Mouse (Mus musculus) hindbrain, embryonic 10.5 days (tissue): Measurements from ENCODE around the gene Mcam. TPM values are rescaled to one million over a fixed set of nuclear protein-coding genes. Genes with fewer than 3 reads are reported as not detected.

Experiments used
- DNase-seq: peaks from one replicate; pipeline ENCODE4 v3.0.0-alpha.2; 2017; ENCODE audit warnings: low spot score
- H3K27ac ChIP-seq: fragments of 300-500 bp; sonication (generic); 2 replicates; pipeline ENCODE4 v1.5.1; 2016; ENCODE audit warnings: mild to moderate bottlenecking, moderate library complexity
- H3K27me3 ChIP-seq: fragments of 300-500 bp; sonication (generic); 2 replicates; pipeline ENCODE4 v1.6.1; 2016; ENCODE audit warnings: mild to moderate bottlenecking; ENCODE audit not compliant: poor library complexity, insufficient read depth, severe bottlenecking
- H3K36me3 ChIP-seq: fragments of 300-500 bp; sonication (generic); 2 replicates; pipeline ENCODE4 v1.6.1; 2016; ENCODE audit warnings: mild to moderate bottlenecking, moderate library complexity
- H3K4me1 ChIP-seq: fragments of 300-500 bp; sonication (generic); replicated peaks from 2 replicates; pipeline ENCODE4 v1.6.1; 2016; ENCODE audit warnings: mild to moderate bottlenecking
- H3K4me3 ChIP-seq: fragments of 300-500 bp; sonication (generic); 2 replicates; pipeline ENCODE4 v1.5.1; 2016; ENCODE audit warnings: mild to moderate bottlenecking, moderate library complexity
- H3K9me3 ChIP-seq: fragments of 300-500 bp; sonication (generic); 2 replicates; pipeline ENCODE4 v1.6.1; 2016; ENCODE audit warnings: mild to moderate bottlenecking, moderate library complexity
- WGBS: fragments of 180-500 bp; shearing (Covaris S2); methylation state at CpG from one replicate; pipeline ENCODE4 v1.1.7; 2016; 5-methylcytosine and 5-hydroxymethylcytosine counted together
- polyA plus RNA-seq: library from polyadenylated mRNA; unstranded; fragments of >200 nt; fragmentation: Nextera tagmentation; extraction: Ambion mirVana; gene quantifications from 2 replicates; pipeline ENCODE4 v1.2.1, GENCODE M21; 2016

Gene Mcam
- 10.8 and 11.2 TPM in 2 replicates for polyA plus RNA-seq

GRCm38 (mm10) chr9:44134101-44134850 lies at the start of gene Mcam:
Gene Mcam (plus strand): TSS chr9:44134469.
- peaks cover 71% of the 10 kb centered on the region for H3K27me3 ChIP-seq
- peaks cover 70% of the 10 kb centered on the region for H3K4me1 ChIP-seq
- peak within 1 kb of the TSS; percentile 61 for H3K4me3 ChIP-seq
- peak within 1 kb of the TSS; percentile 79 for H3K27ac ChIP-seq
- WGBS, result 1% methylated on average over 55 of the region's 55 CpGs
- 0 out of 2 replicates have a peak, but pooled peaks cover 3% of the 10 kb centered on the region for H3K36me3 ChIP-seq
- peak; percentile 63 for DNase-seq
- H3K9me3 ChIP-seq, result no peaks in the 10 kb centered on the region

- under 1% methylated on average over 62 of the region's 62 CpGs for WGBS
- H3K4me1 ChIP-seq, result peaks cover 60% of the 10 kb centered on the region
- 0 out of 2 replicates have a peak, but pooled peaks cover 6% of the 10 kb centered on the region for H3K36me3 ChIP-seq
- peak overlapping the region; percentile 86 for H3K27ac ChIP-seq
- peak; percentile 92 for DNase-seq
- no peaks in the 10 kb centered on the region for H3K9me3 ChIP-seq
- peaks cover 97% of the 10 kb centered on the region for H3K27me3 ChIP-seq
- H3K4me3 ChIP-seq, result peak overlapping the region; percentile 67
Measured at GRCm38 (mm10) chr9:44084659-44085229, 49.5 kb upstream of the Mcam start.

DNA sequence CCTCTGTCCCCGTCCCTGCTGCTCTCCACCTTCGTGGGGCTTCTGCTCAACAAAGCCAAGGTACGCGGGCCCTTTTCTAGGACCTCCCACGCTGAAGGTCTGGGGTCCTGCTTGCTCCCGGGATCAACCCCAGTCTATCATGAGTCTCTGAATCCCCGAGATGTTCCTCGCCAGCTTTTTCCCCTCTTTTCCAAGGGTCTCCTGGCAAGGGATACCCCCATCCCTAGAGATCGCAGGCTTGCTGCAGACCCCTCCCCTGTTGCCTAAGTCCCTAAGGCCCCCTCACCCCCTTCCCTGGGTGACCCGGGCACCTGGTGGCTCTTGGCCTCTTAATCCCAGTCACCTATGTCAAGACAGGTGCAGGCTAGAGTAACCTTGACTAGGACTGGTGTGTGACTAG lies 49.0 kb upstream of the Mcam start:
- Histone ChIP-seq H3K4me1 (peaks cover 62% of the 10 kb centered on the region), H3K9me3 (no peaks in the 10 kb centered on the region), H3K27me3 (peaks cover 94% of the 10 kb centered on the region), H3K4me3 (peak overlapping the region; percentile 67), H3K27ac (peak overlapping the region; percentile 86), H3K36me3 (0 out of 2 replicates have a peak, but pooled peaks cover 11% of the 10 kb centered on the region)
- no peak for DNase-seq
- 3% methylated on average over 10 of the region's 10 CpGs for WGBS

- peaks cover 88% of the 10 kb centered on the region for H3K27me3 ChIP-seq
- H3K4me1 ChIP-seq, result peaks cover 62% of the 10 kb centered on the region
- peak overlapping the region; percentile 67 for H3K4me3 ChIP-seq
- DNase-seq, result no peak
- WGBS, result 66% methylated on average over 15 of the region's 15 CpGs
- no peak overlapping the region for H3K27ac ChIP-seq
- H3K9me3 ChIP-seq, result no peaks in the 10 kb centered on the region
- peaks cover 15% of the 10 kb centered on the region for H3K36me3 ChIP-seq
Measured at GRCm38 (mm10) chr9:44085741-44086665, 48.3 kb upstream of the Mcam start.

- 35% methylated on average over 10 of the region's 10 CpGs for WGBS
- no peak overlapping the region for H3K4me3 ChIP-seq
- peaks cover 78% of the 10 kb centered on the region for H3K27me3 ChIP-seq
- peaks cover 25% of the 10 kb centered on the region for H3K36me3 ChIP-seq
- DNase-seq, result no peak
- peaks cover 62% of the 10 kb centered on the region for H3K4me1 ChIP-seq
- H3K9me3 ChIP-seq, result no peaks in the 10 kb centered on the region
- H3K27ac ChIP-seq, result no peak overlapping the region
Measured at GRCm38 (mm10) chr9:44086960-44087359, 47.3 kb upstream of the Mcam start.

GRCm38 (mm10) chr9:44087761-44088455 lies 46.4 kb upstream of the Mcam start:
- H3K27ac ChIP-seq, result no peak overlapping the region
- peaks cover 69% of the 10 kb centered on the region for H3K27me3 ChIP-seq
- H3K9me3 ChIP-seq, result no peaks in the 10 kb centered on the region
- no peak for DNase-seq
- H3K4me3 ChIP-seq, result no peak overlapping the region
- peaks cover 62% of the 10 kb centered on the region for H3K4me1 ChIP-seq
- peaks cover 33% of the 10 kb centered on the region for H3K36me3 ChIP-seq
- 11% methylated on average over 15 of the region's 15 CpGs for WGBS

GRCm38 (mm10) chr9:44088877-44089608 lies 45.2 kb upstream of the Mcam start:
- 56% methylated on average over 12 of the region's 12 CpGs for WGBS
- Histone ChIP-seq H3K9me3 (no peaks in the 10 kb centered on the region), H3K4me3 (no peak overlapping the region), H3K27me3 (peaks cover 57% of the 10 kb centered on the region), H3K4me1 (peaks cover 56% of the 10 kb centered on the region), H3K36me3 (peaks cover 40% of the 10 kb centered on the region), H3K27ac (no peak overlapping the region)
- no peak for DNase-seq

GRCm38 (mm10) chr9:44093612-44094503 lies 40.4 kb upstream of the Mcam start:
- no peaks in the 10 kb centered on the region for H3K9me3 ChIP-seq
- 33% methylated on average over 24 of the region's 24 CpGs for WGBS

GRCm38 (mm10) chr9:44094737-44095136 lies 39.5 kb upstream of the Mcam start:
- H3K4me1 ChIP-seq, result peaks cover 24% of the 10 kb centered on the region
- H3K9me3 ChIP-seq, result no peaks in the 10 kb centered on the region
- DNase-seq, result no peak
- peaks cover 34% of the 10 kb centered on the region for H3K36me3 ChIP-seq
- no peak overlapping the region for H3K27ac ChIP-seq
- peaks cover 3% of the 10 kb centered on the region for H3K27me3 ChIP-seq
- WGBS, result 87% methylated on average over 3 of the region's 3 CpGs
- H3K4me3 ChIP-seq, result no peak overlapping the region

More at GRCm38 (mm10) chr9:44093612-44094503, 40.4 kb upstream of the Mcam start:
- H3K27me3 ChIP-seq, result peaks cover 12% of the 10 kb centered on the region
- no peak overlapping the region for H3K27ac ChIP-seq
- peak; percentile 77 for DNase-seq
- peaks cover 40% of the 10 kb centered on the region for H3K36me3 ChIP-seq
- no peak overlapping the region for H3K4me3 ChIP-seq
- peaks cover 33% of the 10 kb centered on the region for H3K4me1 ChIP-seq

DNA sequence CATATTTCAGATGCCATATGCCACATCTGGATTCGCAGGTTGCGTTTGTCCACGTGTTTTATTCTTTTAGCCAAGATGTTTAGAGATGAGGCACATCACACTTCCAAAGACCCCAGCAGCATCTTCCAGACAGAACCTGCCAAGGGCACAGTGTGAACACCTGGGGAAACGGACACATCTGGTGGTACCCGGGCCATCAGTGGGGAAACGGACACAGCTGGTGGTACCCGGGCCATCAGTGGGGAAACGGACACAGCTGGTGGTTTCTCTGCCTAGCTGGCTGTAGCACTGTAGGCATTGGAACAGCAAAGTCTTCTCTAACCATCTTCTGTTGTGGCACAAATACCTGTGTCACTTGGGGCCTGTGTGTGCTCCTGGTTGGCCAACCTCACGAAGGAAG lies 38.5 kb upstream of the Mcam start:
- H3K4me3 ChIP-seq, result no peak overlapping the region
- H3K27me3 ChIP-seq, result no peaks in the 10 kb centered on the region
- H3K27ac ChIP-seq, result no peak overlapping the region
- WGBS, result 89% methylated on average over 9 of the region's 9 CpGs
- peaks cover 19% of the 10 kb centered on the region for H3K4me1 ChIP-seq
- no peak for DNase-seq
- H3K36me3 ChIP-seq, result peaks cover 27% of the 10 kb centered on the region
- H3K9me3 ChIP-seq, result no peaks in the 10 kb centered on the region

DNA sequence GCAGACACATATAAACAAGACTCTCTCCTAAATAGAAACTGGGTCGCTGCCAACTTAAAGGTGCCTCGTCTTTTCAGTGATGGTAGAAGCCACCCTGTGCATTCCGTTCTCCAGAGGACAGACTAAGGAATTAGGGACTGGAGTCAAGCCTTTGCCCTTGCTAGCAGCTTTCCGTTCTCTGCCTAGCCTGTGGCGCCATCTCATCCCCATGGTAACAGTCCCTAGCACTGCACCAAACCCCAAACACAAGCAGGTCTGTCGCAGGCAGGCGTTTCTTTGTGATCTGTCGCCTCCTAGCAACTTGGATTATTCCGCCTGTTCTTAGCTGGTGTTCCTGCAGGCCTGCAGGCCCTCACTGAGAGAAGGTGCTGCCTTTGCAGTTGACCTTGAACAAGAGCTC lies 37.7 kb upstream of the Mcam start:
- peak; percentile 58 for DNase-seq
- Histone ChIP-seq H3K27me3 (no peaks in the 10 kb centered on the region), H3K27ac (0 out of 2 replicates have a peak overlapping the region, but pooled peaks have one; percentile 9), H3K36me3 (peaks cover 22% of the 10 kb centered on the region), H3K4me1 (peaks cover 23% of the 10 kb centered on the region), H3K9me3 (no peaks in the 10 kb centered on the region), H3K4me3 (no peak overlapping the region)
- 27% methylated on average over 9 of the region's 9 CpGs for WGBS
